Mouse (Mus musculus): ENCODE results near the gene Lasp1.

The Lasp1 gene

DNA sequence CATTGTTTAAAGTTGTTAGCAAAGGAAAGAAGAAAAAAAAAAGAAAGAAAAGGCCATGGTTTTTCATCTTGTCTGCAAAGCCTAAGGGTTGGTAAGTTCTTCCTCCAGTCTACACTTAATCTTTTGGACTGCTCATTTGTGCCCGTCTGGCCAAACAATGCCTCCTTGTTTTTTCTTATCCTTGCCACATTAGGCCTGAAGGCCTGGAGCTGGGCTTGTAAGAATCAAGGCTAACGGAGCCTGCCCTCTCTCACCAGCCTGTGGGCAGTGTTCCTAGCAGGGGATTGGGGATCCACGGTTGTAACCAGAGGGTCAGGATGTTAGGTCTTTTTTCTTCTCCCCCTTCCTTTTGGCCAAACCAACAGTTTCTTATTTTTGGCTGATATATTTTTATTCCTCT, 12.2 kb downstream of the Lasp1 start:
- DNase-seq (ENCODE audit: low read depth, low spot score): no peak

DNA sequence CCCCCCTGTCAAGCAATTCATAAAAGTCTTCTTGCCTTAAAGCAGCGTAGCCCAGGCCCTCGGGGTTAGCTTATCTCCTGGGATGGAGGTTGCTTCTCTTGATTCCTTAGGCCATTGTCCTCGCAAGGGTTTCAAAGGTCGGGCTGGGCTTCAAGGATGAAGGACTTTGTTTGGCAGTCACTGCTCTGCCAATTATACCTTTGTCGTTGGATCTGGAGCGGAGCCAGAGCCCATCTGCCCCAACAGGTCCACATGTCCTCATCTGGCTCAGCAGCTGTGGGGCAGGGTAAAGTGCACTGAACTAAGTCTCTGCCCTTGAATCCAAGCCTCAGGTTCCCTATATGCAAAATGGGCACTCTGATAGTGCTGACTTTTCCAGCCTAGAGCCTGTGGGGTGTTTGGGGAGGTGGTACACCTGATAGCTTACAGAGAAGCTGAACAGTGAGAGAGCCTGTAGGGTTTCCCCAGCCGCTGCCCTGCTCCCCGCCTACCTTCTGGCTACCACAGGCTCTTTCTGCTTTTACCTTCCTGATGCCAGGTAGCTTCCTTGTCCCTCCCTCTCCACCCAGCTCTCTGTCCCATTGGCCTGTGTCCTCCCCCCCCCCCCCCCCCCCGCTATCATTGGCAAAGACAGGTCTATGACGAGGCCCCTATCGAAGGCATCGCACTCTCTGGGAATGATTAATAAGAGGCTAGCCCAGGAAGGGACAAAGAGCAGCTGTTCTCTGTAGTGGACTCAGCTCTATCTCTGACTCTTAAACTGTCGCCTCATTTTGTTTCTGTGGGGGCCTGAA, 13.0 kb downstream of the Lasp1 start:
- no peak for DNase-seq (ENCODE audit: low read depth, low spot score)

DNA sequence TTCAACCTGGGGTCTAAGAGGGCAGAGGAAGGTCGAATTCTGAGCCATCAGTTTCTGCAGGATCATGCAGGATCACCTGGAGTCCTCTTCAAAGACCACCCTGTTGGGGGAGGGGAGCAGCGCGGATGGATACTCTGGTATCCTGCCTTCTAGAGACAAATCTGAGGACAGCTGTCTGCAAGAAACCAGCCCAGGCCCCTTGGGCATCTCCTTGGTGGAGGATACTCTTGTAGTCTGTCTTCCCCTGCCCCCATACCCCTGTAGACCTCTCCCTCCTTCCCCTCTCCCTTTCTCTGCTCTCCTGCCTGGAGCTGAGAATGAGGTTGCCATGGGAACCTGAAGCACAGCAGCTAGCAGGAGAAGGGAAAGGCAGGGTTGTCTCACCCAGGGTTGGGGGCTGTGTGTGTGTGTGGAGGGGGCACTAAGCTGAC, 13.7 kb downstream of the Lasp1 start:
- DNase-seq (ENCODE audit: low read depth, low spot score): no peak

DNA sequence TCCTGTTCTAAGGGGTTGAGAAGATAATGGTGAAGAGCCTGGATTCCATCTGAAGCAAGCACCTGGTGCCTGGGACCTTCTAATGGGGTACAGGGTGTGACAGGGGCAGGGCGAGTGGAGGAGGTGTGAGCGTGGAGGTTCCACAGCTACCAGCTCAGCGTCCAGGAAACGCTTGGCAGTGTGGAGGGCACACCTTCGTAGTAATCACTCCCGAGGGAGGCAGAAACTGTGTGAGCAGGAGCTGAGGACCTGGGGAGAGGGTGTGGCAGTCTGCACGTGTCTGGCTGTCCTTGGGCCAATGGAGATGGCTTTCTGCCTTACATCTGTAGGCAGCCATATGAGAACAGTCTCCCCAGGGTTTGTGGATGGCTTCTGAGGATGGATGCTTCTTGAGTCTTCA, 14.3 kb downstream of the Lasp1 start:
- DNase-seq (ENCODE audit: low read depth, low spot score): no peak

DNA sequence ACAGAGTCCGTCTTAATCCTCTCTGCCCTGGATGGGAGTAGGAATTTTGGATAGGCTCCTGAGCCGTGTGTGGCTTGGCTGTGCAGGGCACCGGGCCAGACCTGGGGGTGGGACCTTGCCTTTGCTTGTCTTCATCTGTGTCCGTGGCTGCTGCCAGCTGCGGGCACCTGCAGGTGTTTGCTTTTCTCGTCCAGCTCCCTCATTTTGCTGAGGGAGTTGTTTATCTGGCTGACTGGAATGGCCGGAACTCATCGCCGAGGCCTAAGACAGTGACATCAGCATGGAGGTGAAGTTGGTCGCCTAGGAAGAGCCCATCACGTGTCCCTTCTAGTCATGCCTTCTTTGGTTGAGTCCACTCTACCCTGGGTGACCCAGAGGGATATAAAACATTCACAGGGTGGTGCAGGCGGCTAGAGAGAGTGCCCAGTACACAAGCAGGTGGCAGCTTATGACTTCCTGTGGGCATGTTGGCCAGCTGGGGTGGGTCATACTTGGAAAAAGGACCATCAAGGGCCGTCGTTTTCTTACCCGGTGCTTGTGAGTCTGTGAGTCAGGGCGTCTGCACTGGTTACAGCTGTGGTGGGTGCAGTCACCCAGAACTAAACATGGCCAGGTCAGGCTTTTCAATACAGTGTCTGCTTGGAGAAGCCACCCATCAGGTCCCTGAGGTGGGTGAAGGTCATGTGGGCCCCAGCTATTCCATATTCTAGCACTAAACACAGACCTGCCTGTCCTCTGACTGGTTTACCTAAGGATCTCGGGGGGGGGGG, 15.1 kb downstream of the Lasp1 start:
- DNase-seq (ENCODE audit: low read depth, low spot score): no peak

DNA sequence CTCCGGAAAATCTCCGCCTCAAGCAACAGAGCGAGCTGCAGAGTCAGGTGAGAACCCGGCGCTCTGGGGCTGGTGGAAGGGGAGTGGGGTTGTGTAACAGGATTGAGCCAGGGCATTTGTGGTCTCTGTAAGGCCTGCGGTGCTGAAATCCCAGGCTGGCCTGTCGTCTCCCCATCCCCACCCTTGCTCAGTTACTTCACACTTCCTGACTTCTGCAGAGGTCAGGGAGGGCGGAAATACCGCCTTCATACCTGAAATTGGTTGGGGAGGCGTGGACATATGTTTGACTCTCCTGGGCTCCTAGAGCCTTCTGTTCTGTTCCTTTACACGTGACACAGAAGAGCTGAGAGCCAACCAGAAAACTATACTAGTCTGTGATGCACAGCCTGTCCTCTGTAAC, 16.9 kb downstream of the Lasp1 start:
- no peak for DNase-seq (ENCODE audit: low read depth, low spot score)

DNA sequence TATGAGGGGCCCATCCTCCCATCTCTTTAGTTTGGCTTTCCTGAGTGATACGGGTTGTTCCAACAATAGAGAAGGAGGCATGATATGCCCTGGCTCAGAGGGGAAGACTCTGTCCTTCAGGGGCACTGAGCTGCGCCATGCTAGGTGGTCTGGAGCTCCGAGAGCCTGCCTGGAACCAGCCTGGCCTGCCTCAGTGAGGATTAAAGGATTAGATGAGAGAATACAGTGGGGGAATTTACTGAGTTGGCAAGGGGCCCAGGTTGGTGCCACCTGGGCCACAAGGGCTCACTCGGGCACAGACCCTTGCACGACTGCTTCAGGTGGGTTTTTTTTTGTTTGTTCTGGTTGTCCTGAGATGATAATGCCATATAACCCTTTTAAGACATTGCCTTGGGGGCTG, 17.4 kb downstream of the Lasp1 start:
- no peak for DNase-seq (ENCODE audit: low read depth, low spot score)

DNA sequence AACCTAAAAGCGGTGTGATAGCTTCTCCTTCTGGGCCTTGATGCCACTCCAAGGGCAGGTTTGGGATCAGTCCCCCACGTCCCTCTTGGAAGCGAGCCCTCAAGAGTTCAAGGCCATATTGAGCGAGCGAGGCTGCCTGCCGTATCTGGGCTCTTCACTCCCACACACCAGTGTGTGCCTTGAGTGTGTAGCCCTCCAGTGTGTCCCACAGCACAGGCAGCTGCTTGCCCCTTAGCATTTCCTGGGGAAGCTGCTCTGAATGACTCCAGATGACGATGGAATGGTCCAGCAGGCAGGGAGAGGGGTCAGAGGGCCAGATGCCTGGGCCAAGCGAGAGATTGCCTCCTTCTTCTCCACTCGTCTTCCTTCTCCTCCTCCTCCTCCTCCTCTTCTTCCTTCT, 18.1 kb downstream of the Lasp1 start:
- no peak for DNase-seq (ENCODE audit: low read depth, low spot score)

DNA sequence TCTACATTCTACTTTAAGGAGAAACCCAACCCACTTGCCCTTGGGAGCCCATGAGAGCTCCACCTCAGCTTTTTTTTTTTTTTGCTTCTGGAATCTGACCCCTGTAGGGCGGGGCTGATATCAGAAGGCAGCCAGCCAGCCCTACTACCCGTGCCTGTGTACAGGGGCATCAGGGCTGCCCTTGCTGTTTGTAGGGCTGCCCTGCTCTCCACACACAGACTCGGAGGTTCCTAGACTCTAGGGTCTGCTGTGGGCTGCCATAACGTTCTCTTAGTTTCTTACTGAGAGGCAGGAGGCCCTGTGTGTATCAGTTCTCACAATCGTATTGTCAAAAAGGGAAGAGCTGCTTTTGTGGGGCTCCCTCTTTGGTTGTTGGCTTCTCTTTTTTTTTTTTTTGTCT, 18.6 kb downstream of the Lasp1 start:
- no peak for DNase-seq (ENCODE audit: low read depth, low spot score)

DNA sequence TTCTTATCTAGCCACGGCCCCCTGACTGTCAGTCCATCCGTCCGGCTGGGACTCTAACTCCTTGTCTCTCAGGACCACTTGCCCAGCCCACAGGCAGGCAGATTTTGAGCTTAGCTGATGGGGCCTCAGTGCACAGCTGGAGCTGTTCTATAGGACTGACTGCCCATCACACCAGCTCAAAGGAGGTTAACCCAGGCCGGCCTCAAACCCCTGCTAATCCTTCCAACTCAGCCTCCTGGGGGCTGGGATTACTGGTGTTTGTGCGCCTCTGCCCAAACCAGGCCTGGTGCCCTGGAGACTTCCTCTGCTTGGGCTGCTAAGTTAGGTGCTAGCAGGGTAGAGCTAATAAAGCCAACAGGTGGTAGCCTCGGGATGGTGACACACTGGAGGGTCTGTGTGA, 19.2 kb downstream of the Lasp1 start:
- DNase-seq (ENCODE audit: low read depth, low spot score): no peak

DNA sequence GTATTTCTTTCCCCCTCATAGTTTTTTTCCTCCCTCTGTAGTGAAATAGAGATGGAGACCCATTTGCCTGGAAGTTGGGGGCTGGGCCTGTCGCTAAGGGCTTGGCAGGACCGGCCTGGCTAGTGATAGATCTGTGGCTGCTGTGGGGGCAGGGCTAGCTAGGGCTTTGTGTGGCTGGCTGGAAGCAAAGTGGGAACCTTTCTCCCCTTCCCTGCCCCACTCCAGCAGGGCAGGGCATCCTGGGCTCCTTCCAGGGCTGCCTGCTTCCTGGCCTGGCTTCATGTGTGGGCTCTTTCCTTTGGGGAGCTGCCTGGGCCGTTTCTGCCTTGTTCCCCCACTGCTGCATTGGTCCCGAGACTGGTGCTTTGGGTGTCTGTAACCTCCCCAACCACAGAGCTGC, 19.8 kb downstream of the Lasp1 start:
- DNase-seq (ENCODE audit: low read depth, low spot score): no peak

DNA sequence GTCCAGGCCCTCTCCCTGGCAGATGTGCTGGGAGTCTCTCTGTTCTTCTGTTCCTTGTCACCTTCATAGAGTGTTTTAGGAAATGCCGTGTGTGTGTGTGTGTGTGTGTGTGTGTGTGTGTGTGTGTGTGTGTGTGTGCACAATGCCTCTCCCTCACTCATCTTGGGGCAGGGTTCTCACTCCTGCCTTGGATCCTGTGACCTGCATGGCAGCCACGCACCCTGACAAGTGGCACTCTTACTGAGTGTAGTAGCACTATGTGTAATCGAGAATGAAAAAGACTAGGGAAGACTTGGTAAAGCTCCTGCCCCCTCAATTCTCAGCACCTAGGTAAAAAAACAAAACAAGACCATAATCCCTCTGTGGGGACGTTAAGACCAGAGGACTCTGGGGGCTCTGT, 20.3 kb downstream of the Lasp1 start:
- no peak for DNase-seq (ENCODE audit: low read depth, low spot score)

DNA sequence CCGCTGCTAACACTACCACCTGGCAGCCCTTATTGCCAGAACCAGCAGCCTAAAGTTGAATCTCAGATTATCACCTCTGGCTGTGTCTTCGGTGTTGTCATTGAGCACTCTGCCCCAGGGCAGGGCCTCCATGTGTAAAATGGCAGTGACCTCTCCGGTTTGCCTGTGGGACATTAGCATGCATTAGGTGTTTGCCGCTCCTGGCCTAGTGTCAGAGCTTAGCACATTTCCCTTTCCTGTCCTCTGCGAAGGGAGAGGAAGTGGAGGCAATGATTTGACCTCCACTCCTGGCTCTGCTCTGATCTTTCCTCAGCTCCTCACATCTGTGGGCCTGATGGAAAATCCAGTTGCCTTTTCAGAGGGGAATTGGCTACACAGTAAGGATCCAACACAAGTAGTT, 21.1 kb downstream of the Lasp1 start:
- no peak for DNase-seq (ENCODE audit: low read depth, low spot score)

DNA sequence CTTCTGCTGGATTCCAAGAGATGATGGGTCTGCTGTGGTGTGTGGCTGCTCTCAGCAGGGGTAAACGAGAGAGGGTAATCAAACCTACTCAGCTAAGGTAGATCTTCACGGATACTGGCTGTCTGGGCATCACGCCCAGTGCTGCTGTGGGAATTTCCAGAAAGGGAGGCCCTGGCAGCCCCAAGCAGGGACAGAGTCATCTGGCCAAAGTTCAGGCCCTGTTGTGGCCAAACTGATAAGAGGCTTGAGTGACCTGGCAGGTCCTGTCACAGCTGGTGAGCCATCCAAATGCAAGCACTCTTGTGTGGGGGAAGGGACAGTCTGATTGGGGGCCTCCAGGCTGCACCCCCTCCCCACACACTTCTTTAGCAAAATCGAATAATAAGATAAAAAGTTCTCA, 22.0 kb downstream of the Lasp1 start:
- no peak for DNase-seq (ENCODE audit: low read depth, low spot score)

DNA sequence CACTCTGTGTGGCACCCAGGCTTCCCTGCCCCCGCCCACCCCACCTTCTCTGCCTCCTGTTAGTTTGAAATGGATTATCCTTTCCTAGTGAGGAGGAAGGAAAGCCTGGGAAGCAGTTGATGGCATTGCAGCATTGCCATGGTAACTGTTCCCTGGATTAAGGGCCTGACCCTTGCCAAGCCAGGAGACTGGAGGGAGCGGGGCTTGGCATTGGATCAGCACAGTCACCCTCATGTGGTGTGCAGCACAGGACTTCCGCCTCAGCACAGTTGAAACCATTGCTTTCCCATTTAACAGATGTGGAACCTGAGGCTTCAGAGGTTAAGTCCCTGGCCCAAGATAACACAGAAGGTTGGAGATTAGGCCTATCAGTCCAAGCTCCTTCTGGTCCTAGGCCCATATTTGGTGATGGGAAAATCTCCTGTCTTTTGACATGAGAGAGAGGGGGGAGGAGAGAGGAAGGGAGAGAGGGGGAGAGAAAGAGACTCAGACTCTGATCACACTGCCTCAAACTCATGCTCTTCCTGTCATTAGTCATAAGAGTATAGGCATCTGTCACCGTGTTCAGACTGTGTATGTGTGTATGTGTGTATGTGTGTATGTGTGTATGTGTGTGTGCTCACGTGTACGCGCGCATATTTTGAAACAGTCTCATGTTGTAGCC, 22.7 kb downstream of the Lasp1 start:
- peak; percentile 71 for DNase-seq (ENCODE audit: low read depth, low spot score)

DNA sequence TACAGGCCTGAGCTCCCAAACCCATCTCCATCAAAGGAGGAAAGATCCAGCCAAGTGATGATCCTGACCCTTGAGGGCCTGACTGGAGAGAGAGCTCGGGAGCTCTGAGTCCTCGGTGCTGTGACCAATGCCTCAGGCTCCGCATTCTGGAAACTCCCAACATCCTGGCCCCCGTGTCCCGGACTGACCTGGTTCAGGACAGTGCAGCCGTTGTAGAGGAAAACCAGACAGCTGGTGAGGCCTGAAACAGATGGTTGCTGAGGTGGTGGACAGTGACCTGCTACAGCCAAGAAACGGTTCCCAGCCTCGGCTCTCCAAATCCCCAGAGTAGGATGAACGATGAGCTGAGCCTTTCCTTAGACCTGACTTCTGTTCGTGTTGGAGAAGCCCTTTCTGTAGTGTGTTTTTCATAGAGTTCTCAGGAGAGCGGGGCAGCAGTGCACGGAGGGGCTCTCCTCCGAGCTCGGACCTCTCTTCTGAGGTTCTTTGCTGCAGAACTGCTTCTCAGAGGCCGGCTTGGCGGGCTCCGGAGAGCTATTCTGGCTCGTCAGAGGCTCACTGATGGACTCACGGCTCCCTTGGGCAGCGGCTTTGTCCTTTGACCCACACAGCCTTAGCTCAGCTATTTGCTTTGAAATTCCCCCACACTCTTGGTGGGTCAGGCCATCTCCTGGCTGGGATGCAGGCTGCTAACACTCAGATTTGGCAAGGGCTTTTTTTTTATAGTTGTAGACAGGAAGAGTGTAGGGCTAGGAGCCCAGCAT, 24.2 kb downstream of the Lasp1 start:
- DNase-seq (ENCODE audit: low read depth, low spot score): no peak

DNA sequence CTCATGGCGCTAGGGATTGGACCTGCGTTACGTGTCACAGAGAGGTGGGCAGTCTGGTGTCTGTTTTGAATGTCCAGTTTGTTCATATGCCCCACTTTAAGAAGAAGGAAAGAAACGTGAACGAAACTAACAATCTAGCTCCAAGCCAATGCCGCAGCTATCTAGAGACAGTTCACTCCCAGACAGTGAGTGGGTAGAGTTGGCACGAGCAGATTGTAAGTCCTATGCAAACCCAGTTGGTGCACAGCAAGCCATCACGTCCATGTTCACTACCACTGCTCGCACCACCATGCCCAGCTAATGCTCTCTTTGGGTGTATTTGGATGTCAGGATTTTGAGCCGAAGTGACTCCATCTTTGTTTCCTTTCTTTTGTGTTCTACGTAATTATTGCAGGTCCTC, 25.4 kb downstream of the Lasp1 start:
- DNase-seq (ENCODE audit: low read depth, low spot score): no peak

DNA sequence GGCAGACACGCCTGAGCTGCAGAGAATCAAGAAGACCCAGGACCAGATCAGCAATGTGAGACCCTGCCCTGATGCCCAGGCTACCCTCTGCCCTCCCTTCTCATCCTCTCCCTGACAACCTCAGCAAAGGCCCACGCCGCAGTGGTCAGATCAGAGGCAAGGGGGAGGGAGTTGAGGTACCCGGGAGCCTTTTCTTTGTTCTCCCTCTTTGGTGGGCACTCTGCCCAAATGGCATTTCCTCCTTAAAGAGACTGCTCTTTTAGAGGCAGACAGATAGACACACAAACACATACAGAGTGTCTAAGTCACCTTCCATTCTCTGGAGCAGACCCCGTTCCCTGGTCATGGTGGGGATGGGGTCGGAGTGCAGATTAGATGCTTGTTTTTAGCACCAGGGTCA, 26.1 kb downstream of the Lasp1 start:
- no peak for DNase-seq (ENCODE audit: low read depth, low spot score)

DNA sequence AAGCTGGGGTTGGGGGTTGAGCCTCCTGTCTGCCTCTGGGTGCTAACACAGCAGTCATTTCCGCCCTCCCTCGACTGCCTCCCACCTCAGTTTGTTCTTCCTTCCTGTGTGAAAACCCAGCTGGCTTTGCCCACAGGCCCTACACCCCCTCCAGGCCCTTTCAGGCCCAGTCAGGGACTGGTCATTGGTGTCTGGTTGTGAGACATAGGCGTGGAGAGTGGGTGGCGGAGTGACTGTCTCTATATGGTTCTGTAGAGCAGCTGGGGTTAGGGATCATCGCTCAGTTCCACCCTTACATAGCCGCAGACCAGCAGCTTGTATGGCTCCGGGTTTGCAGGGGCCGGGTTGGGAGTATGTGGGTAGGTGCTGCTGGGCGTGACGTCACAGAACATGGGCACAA, 26.5 kb downstream of the Lasp1 start:
- DNase-seq (ENCODE audit: low read depth, low spot score): peak; percentile 77

DNA sequence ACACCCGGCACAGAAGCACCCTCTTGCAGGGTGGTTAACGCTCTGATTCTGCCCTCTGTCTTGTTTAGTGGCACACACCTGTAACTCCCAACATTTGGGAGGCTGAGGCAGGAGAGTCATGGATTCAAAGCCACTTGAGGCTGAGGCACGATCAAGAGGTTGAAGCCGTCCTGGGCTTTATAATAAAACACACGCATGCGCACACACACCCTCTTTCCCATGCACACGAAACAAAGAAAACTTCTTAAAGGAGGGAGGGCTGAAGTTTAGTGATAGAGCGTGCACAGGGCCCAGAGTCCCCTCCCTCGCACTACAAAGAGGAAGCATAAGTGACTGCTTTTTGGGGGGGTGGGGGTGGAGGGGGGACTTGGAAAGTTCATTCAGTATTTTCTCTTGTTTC, 27.2 kb downstream of the Lasp1 start:
- peak; percentile 59 for DNase-seq (ENCODE audit: low read depth, low spot score)

DNA sequence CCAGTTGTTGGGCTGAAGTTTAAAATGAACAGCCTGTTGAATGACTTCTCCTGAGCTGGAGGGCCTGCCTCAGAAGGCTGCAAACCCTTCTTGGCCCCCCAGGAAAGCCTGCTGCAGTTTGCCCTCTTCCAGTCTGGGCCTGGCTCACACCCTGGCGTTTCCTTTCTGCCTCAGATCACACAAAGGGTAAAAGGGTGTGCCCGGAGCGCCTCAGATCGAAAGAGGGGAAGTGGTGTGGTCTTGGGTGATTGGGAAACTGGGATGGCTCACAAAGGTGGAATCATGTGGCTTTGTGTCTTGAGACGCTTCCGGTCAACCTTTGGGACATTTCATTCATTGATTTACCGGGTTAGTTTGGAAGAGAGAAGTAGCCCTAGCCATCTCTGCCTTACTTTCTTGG, 27.6 kb downstream of the Lasp1 start:
- no peak for DNase-seq (ENCODE audit: low read depth, low spot score)

DNA sequence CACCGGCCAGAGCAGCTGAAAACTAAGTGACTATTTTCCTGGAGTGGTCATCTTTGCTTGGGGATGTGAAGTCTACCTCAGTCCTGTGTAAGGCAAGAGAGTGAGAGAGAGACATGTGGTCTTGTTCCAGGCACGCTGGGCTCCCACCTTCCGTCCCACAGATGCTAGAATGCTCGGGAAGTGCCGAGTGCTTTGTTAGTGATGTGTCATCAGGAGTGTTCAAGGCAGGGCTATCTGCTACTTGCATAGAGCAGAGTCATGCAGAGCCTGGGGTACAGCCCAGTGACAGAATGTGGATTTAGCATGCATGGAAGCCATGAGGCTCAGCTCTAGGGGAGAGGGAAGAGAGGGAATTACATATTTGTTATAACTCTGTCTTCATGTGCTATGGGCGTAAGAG, 28.9 kb downstream of the Lasp1 start:
- DNase-seq (ENCODE audit: low read depth, low spot score): no peak

Measured in CD4-positive, CD25-positive, alpha-beta regulatory T cell, adult 2 months (primary cell).